Mouse (Mus musculus) neural tube, embryonic 14.5 days (tissue): ENCODE data around the gene Lsp1. TPM values are rescaled to one million over a fixed set of nuclear protein-coding genes. Genes with fewer than 3 reads are reported as not detected.

Source experiments
- ATAC-seq: fragments of 200-750 bp; cut with Nextera tagmentation; 2 replicates; pipeline ENCODE4 v1.8.0; 2017; ENCODE audit warnings: low read depth, mild to moderate bottlenecking, moderate TSS enrichment, moderate library complexity
- H3K27ac ChIP-seq: fragments of 300-500 bp; sonication (generic); 2 replicates; pipeline ENCODE4 v1.5.1; 2014; ENCODE audit warnings: low read depth, mild to moderate bottlenecking, control low read depth, low read length, moderate library complexity, mixed read lengths
- H3K27me3 ChIP-seq: fragments of 300-500 bp; sonication (generic); 2 replicates; pipeline ENCODE4 v1.6.1; 2014; ENCODE audit warnings: low read length; ENCODE audit not compliant: control insufficient read depth, insufficient read depth
- H3K36me3 ChIP-seq: fragments of 300-500 bp; sonication (generic); 2 replicates; pipeline ENCODE4 v1.6.1; 2014; ENCODE audit warnings: low read length, mixed read lengths; ENCODE audit not compliant: control insufficient read depth, insufficient read depth
- H3K4me1 ChIP-seq: fragments of 300-500 bp; sonication (generic); 2 replicates; pipeline ENCODE4 v1.6.1; 2014; ENCODE audit warnings: low read length; ENCODE audit not compliant: control insufficient read depth, insufficient read depth
- H3K4me2 ChIP-seq: fragments of 300-500 bp; sonication (generic); 2 replicates; pipeline ENCODE4 v1.6.1; 2014; ENCODE audit warnings: mild to moderate bottlenecking, low read depth, low read length, control low read depth
- H3K4me3 ChIP-seq: fragments of 300-500 bp; sonication (generic); 2 replicates; pipeline ENCODE4 v1.5.1; 2014; ENCODE audit warnings: low read depth, low read length, control low read depth, mixed read lengths
- H3K9ac ChIP-seq: fragments of 300-500 bp; sonication (generic); replicated peaks from 2 replicates; pipeline ENCODE4 v1.6.1; 2014; ENCODE audit warnings: low read depth, mild to moderate bottlenecking, control low read depth, low read length, mixed read lengths
- H3K9me3 ChIP-seq: fragments of 300-500 bp; sonication (generic); 2 replicates; pipeline ENCODE4 v1.6.1; 2016; ENCODE audit warnings: low read length; ENCODE audit not compliant: control insufficient read depth
- WGBS: fragments of 180-500 bp; shearing (Covaris S2); extraction: QIAGEN DNeasy Blood & Tissue Kit; methylation state at CpG from one replicate; pipeline ENCODE4 v1.1.7; 2014; 5-methylcytosine and 5-hydroxymethylcytosine counted together
- polyA plus RNA-seq: library from polyadenylated mRNA; unstranded; fragments of >200 nt; fragmentation: Nextera tagmentation; extraction: Ambion mirVana; gene quantifications from 2 replicates; pipeline ENCODE4 v1.2.1, GENCODE M21; 2014

Lsp1 gene
- polyA plus RNA-seq, result 3.9 and 5.6 TPM in 2 replicates

DNA sequence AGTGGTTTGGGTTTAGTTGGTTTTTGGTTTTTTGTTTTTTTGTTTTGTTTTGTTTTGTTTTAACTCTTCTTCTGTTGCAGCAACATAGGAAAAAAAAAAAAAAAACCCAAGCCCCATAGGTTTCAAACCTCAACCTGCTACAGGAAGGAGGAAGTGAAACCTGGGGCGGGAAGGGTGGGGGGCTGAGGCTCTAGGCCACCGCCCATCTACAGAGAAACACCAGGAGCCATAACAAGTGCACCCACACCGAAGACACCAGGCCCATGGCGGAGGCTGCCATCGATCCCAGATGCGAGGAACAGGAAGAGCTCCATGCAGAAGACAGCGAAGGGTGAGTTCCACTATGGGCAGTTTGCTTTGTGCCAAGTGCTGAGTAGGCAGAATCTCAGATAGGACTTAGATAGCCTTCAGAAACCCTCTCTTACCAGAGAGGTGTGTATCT is at the start of gene Lsp1:
TSS of gene Lsp1 (plus strand) at position 174 of the 442 bp plus-strand sequence.
- Histone ChIP-seq H3K4me3 (no peak within 1 kb of the TSS), H3K9ac (no peak within 1 kb of the TSS), H3K36me3 (no peaks in the 10 kb centered on the region), H3K4me2 (no peak within 1 kb of the TSS), H3K27ac (no peak within 1 kb of the TSS), H3K4me1 (no peaks in the 10 kb centered on the region), H3K9me3 (no peaks in the 10 kb centered on the region), H3K27me3 (no peaks in the 10 kb centered on the region)
- 95% methylated on average over 7 of the region's 7 CpGs for WGBS
- no peak for ATAC-seq

DNA sequence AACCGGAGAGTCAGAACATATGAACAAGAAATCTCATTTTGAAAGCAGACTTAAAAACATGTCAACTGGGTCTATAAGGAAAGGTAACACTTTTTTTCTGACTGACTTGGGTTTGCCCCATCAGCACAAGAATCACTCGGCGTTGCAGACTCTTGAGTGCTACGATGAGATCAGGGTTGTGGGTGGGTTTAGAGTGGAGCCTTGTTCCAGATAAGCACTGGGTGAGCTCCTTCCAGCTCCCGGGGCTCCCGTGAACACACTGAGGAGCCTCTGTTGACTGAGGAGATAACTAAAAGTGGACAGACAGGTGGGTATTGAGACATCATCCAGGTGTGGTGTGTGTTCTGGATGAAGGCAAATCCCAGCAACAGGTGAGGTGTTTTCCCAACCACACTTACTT is 47.3 kb upstream of the Lsp1 start:
- Histone ChIP-seq H3K27me3 (no peaks in the 10 kb centered on the region), H3K9me3 (no peaks in the 10 kb centered on the region), H3K9ac (no peak overlapping the region), H3K4me3 (no peak overlapping the region), H3K27ac (no peak overlapping the region), H3K4me1 (no peaks in the 10 kb centered on the region), H3K36me3 (no peaks in the 10 kb centered on the region), H3K4me2 (no peak overlapping the region)
- no peak for ATAC-seq
- WGBS, result 94% methylated on average over 6 of the region's 6 CpGs

DNA sequence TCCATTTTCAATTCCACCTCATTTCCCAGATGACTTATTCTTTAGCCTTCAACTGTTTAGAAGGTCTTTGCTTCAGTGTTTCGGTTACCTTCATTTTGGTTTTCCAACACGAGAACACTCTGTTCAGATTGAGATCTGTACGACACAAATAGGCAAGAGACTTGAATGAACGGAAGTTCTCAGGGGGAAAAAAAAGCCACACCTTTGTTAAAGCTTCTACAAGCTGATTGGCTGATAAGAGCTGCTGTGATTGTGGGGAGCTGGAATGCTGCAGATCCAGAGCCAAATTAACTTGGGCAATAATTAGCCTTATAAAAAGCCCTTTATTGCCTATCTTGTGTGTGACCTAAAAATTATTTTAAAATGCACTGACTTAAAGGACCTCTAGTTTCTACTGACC is 45.3 kb upstream of the Lsp1 start:
- Histone ChIP-seq H3K4me3 (no peak overlapping the region), H3K36me3 (no peaks in the 10 kb centered on the region), H3K27me3 (no peaks in the 10 kb centered on the region), H3K4me2 (no peak overlapping the region), H3K9ac (no peak overlapping the region), H3K4me1 (no peaks in the 10 kb centered on the region), H3K9me3 (no peaks in the 10 kb centered on the region), H3K27ac (no peak overlapping the region)
- WGBS, result 67% methylated on average over 4 of the region's 4 CpGs
- ATAC-seq, result no peak

DNA sequence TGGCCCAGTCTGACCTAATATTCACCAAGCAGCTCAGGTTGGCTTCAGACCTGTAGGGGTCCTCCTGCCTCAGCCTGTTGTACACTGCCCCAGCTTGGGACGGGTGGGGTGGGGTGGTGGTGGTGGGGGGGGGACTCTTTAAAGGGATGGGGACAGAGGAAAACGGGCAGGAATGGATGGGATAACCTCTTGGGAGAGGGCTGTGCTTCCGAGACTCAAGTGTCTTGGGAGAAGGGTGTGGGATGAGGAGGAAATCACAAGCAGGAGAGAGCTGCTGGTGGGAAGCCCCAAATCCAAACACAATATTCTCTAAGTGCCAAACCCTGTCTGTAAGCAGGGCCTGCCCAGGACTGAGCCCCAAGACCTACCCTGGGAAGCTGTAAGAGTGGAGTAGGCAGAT is 44.4 kb upstream of the Lsp1 start:
- H3K9me3 ChIP-seq, result no peaks in the 10 kb centered on the region
- H3K4me2 ChIP-seq, result no peak overlapping the region
- no peak overlapping the region for H3K9ac ChIP-seq
- no peaks in the 10 kb centered on the region for H3K36me3 ChIP-seq
- H3K4me1 ChIP-seq, result no peaks in the 10 kb centered on the region
- ATAC-seq, result no peak
- H3K4me3 ChIP-seq, result no peak overlapping the region
- H3K27me3 ChIP-seq, result no peaks in the 10 kb centered on the region
- WGBS, result 75% methylated on average over 3 of the region's 3 CpGs
- H3K27ac ChIP-seq, result no peak overlapping the region

DNA sequence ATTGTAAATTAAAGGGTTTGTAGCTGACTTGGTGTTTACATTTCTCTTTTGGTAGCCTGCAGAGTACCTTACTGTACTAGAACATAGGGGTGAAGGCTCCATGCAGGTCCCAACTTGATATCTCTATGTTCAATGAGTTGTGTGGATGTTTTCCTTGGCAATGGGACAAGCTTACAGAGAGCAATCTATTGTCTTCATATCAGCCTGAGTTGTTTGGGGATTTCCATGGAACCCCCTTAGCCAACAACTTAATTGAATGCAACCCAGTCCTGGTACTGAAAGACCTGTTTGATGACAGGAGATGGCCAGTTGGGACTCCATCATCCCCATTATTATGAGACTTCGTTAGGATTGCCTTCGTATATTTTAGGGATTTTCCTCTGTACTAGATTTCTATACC is 42.6 kb upstream of the Lsp1 start:
- H3K4me3 ChIP-seq, result no peak overlapping the region
- no peaks in the 10 kb centered on the region for H3K36me3 ChIP-seq
- ATAC-seq, result no peak
- no peaks in the 10 kb centered on the region for H3K27me3 ChIP-seq
- 96% methylated on average over 2 of the region's 2 CpGs for WGBS
- H3K9me3 ChIP-seq, result no peaks in the 10 kb centered on the region
- no peak overlapping the region for H3K27ac ChIP-seq
- H3K4me1 ChIP-seq, result no peaks in the 10 kb centered on the region
- no peak overlapping the region for H3K9ac ChIP-seq
- no peak overlapping the region for H3K4me2 ChIP-seq

DNA sequence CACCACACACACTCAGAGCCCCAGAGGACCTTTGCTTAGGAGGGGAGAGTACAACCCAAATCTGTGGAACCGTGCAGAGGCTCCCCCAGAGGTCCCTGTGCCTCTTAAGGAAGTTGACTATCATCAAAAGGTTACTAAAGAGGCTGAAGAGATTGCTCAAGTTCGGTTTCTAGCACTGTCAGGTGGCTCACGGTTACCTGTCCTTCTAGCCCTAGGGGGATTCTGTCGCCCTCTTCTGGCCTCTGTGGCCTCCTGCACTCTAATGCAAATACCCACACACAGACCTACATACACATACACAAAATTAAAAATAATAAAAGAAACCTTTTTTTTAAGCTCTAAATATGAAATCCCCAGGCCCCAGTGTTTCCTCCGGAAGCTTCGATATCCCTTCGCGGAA is 41.9 kb upstream of the Lsp1 start:
- no peak overlapping the region for H3K27ac ChIP-seq
- no peak for ATAC-seq
- H3K9ac ChIP-seq, result no peak overlapping the region
- H3K9me3 ChIP-seq, result no peaks in the 10 kb centered on the region
- H3K4me2 ChIP-seq, result no peak overlapping the region
- H3K4me1 ChIP-seq, result no peaks in the 10 kb centered on the region
- H3K4me3 ChIP-seq, result no peak overlapping the region
- H3K27me3 ChIP-seq, result no peaks in the 10 kb centered on the region
- H3K36me3 ChIP-seq, result no peaks in the 10 kb centered on the region
- WGBS, result 87% methylated on average over 8 of the region's 8 CpGs

DNA sequence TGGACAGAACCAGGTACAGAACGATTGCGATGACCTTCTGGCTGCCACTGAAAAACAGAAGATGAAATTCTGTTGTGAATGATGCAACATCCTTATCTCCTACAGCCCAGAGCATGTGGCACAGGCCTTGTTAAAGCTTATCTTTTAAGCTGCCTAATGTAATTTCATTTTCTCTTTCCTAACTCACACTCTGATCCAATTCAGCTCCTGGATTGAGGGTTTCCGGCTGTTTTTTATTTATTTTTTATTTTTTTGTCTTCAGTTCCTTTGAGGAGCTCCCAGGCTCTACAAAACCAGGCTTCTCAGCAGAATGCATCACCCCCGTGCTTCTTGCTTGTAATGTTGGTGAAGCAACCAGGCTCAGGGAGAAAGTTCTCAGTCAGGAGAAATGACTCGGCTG is 40.7 kb upstream of the Lsp1 start:
- H3K4me2 ChIP-seq, result no peak overlapping the region
- no peak for ATAC-seq
- WGBS, result 91% methylated on average over 5 of the region's 5 CpGs

DNA sequence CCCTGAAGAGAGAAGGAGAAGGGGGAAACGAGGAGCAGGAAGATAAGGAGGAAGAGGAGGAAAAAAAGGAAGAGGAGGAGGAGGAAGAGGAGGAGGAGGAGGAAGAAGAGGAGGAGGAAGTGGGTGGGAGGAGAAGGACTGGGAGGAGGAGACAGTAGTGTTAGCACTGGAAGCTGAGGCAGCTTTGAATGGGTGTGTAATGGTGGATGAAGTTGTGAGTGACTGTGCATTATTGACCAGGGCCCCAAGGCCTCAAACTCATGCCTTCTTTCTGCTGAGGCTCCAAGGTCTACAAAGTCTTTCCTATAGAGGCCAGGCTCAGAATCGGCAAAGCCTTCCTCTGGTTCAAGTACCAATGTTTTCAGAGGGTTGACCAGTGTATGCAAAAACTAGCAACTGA is 38.8 kb upstream of the Lsp1 start:
- Histone ChIP-seq H3K4me2 (no peak overlapping the region), H3K4me3 (no peak overlapping the region), H3K36me3 (no peaks in the 10 kb centered on the region), H3K9me3 (no peaks in the 10 kb centered on the region), H3K27ac (no peak overlapping the region), H3K4me1 (no peaks in the 10 kb centered on the region), H3K27me3 (no peaks in the 10 kb centered on the region), H3K9ac (no peak overlapping the region)
- no peak for ATAC-seq
- 79% methylated on average over 2 of the region's 2 CpGs for WGBS

More for the DNA sequence above, 40.7 kb upstream of the Lsp1 start:
- H3K36me3 ChIP-seq, result no peaks in the 10 kb centered on the region
- no peak overlapping the region for H3K27ac ChIP-seq
- no peak overlapping the region for H3K9ac ChIP-seq
- H3K4me1 ChIP-seq, result no peaks in the 10 kb centered on the region
- no peaks in the 10 kb centered on the region for H3K9me3 ChIP-seq
- no peaks in the 10 kb centered on the region for H3K27me3 ChIP-seq
- no peak overlapping the region for H3K4me3 ChIP-seq

DNA sequence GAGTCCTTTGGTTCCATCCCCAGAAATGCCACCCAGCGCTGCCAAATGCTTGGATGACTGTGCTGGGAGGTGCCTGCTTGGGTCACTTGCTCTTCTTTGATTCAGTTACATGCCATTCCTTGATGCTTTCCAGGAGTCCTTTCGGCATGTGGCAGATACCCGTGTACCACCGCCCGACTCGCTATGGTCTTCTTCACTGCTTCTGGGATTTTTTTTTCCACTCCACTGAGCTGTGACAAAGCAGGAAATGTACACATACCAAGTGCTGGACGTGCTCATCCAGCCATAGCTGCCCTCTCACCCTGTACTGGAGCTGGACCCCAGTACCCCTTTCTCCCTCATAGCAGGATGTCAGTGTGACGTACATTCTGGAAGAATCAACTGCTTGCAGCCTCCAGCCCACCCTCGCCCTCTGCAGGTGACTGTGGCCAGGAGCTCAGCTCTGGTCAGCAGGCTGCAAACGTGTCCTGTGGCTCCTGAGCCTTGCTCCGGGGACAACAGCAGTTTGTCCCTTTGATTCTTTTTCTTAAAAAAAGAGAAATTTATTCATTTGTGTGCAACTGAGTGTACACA is 34.9 kb upstream of the Lsp1 start:
- 60% methylated on average over 11 of the region's 11 CpGs for WGBS
- H3K4me2 ChIP-seq, result no peak overlapping the region
- H3K4me1 ChIP-seq, result peaks cover 9% of the 10 kb centered on the region
- no peaks in the 10 kb centered on the region for H3K36me3 ChIP-seq
- no peaks in the 10 kb centered on the region for H3K27me3 ChIP-seq
- no peak overlapping the region for H3K9ac ChIP-seq
- no peak for ATAC-seq
- no peak overlapping the region for H3K27ac ChIP-seq
- H3K4me3 ChIP-seq, result no peak overlapping the region
- H3K9me3 ChIP-seq, result no peaks in the 10 kb centered on the region
